Mouse (Mus musculus) liver, postnatal 0 days (tissue): Measurements from ENCODE around the gene Spef2. TPM values are rescaled to one million over a fixed set of nuclear protein-coding genes. Genes with fewer than 3 reads are reported as not detected.

Experiments
- ATAC-seq: fragments of 200-750 bp; cut with Nextera tagmentation; 2 replicates; pipeline ENCODE4 v1.8.0; 2017; ENCODE audit warnings: mild to moderate bottlenecking, moderate library complexity
- DNase-seq: peaks from one replicate; pipeline ENCODE4 v3.0.0-alpha.2; 2016
- H3K27ac ChIP-seq: fragments of 300-500 bp; sonication (generic); 2 replicates; pipeline ENCODE4 v1.5.1; 2014; ENCODE audit warnings: antibody characterized with exemption, moderate library complexity, mild to moderate bottlenecking, low read depth
- H3K27me3 ChIP-seq: fragments of 300-500 bp; sonication (generic); 2 replicates; pipeline ENCODE4 v1.6.1; 2014; ENCODE audit warnings: low read length, control low read depth, mixed read lengths; ENCODE audit not compliant: insufficient read depth
- H3K36me3 ChIP-seq: fragments of 300-500 bp; sonication (generic); replicated peaks from 2 replicates; pipeline ENCODE4 v1.6.1; 2014; ENCODE audit warnings: mild to moderate bottlenecking, control low read depth, low read length, moderate library complexity, mixed read lengths; ENCODE audit not compliant: insufficient read depth
- H3K4me1 ChIP-seq: fragments of 300-500 bp; sonication (generic); 2 replicates; pipeline ENCODE4 v1.6.1; 2014; ENCODE audit warnings: antibody characterized with exemption, mild to moderate bottlenecking, control low read depth; ENCODE audit not compliant: insufficient read depth
- H3K4me2 ChIP-seq: fragments of 300-500 bp; sonication (generic); 2 replicates; pipeline ENCODE4 v1.6.1; 2014; ENCODE audit warnings: low read depth, mild to moderate bottlenecking, low read length, moderate library complexity, mixed read lengths
- H3K4me3 ChIP-seq: fragments of 300-500 bp; sonication (generic); 2 replicates; pipeline ENCODE4 v1.5.1; 2014; ENCODE audit warnings: low read depth, low read length
- H3K9ac ChIP-seq: fragments of 300-500 bp; sonication (generic); replicated peaks from 2 replicates; pipeline ENCODE4 v1.6.1; 2014; ENCODE audit warnings: mild to moderate bottlenecking, moderate library complexity
- H3K9me3 ChIP-seq: fragments of 300-500 bp; sonication (generic); 2 replicates; pipeline ENCODE4 v1.6.1; 2016; ENCODE audit warnings: mild to moderate bottlenecking, control low read depth, low read length, mixed read lengths
- CTCF ChIP-seq: sonication (generic); IDR thresholded peaks from 2 replicates; pipeline ENCODE4 v1.5.1; 2016; ENCODE audit warnings: antibody characterized with exemption, low read depth
- EP300 ChIP-seq: IDR thresholded peaks from 2 replicates; pipeline ENCODE4 v1.6.1; 2016; ENCODE audit warnings: antibody characterized with exemption, low read depth, mild to moderate bottlenecking
- WGBS: fragments of 180-500 bp; shearing (Covaris S2); extraction: QIAGEN DNeasy Blood & Tissue Kit; methylation state at CpG from one replicate; pipeline ENCODE4 v1.1.7; 2014; ENCODE audit not compliant: insufficient replicate concordance; 5-methylcytosine and 5-hydroxymethylcytosine counted together
- polyA plus RNA-seq: library from polyadenylated mRNA; unstranded; fragments of >200 nt; fragmentation: Nextera tagmentation; extraction: Ambion mirVana; gene quantifications from 2 replicates; pipeline ENCODE4 v1.2.1, GENCODE M21; 2015

The Spef2 gene
- polyA plus RNA-seq, 1 experiment from 2014 or later: 0.12 TPM

DNA sequence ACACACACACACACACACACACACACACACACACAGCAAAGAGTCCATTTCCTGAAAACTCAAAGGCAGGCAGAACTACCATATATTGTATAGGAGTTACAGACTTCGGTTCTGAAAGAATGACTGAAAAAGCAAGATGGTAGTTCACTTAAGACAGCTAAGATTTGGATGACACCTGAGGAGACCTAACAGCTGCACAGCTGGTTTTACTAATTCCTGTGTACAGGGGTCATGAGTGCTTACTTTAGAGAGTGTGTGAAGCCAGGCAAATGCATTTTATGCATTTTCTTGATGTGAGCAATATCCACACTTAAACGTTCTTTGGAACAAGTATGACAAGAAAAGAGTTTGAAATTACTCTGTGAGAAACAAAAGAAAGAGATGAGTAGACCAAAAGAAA is 124.0 kb downstream of the Spef2 start:
- whole genome bisulfite sequencing: 78% methylated on average over 2 of the region's 2 CpGs
- Histone ChIP-seq H3K4me1 (no peaks in the 10 kb centered on the region), H3K4me2 (no peak overlapping the region), H3K36me3 (no peaks in the 10 kb centered on the region), H3K27me3 (no peaks in the 10 kb centered on the region), H3K9me3 (no peaks in the 10 kb centered on the region), H3K9ac (no peak overlapping the region), H3K27ac (no peak overlapping the region), H3K4me3 (no peak overlapping the region)
- TF ChIP-seq EP300 (no peak), CTCF (no peak)
- DNase-seq: no peak
- no peak for ATAC-seq

DNA sequence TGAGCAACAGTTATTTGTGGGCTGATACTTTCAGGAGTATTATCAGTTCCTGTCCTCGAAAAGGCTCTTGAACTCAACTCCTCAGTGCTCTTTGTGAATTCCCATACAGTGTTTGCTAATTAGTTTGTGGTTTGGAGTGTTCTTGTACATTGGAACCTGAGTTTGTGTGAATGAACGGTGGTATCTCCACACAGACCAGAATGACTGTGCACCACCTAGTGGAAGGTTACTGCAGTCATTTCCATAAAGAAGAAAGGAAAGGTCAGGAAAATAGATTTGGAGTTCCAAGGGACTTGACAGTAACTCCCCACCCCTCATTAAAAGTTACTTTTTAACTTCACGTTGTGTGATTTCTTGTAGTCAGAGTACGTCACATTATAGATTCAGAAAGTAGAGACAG is 140.5 kb downstream of the Spef2 start:
- DNase-seq (no peak), ATAC-seq (no peak)
- no peak overlapping the region for H3K4me2 ChIP-seq
- no peaks in the 10 kb centered on the region for H3K36me3 ChIP-seq
- H3K4me3 ChIP-seq: no peak overlapping the region
- no peak overlapping the region for H3K27ac ChIP-seq
- H3K9me3 ChIP-seq: no peaks in the 10 kb centered on the region
- H3K27me3 ChIP-seq: no peaks in the 10 kb centered on the region
- no peak overlapping the region for H3K9ac ChIP-seq
- WGBS: 40% methylated on average over 4 of the region's 4 CpGs
- H3K4me1 ChIP-seq: no peaks in the 10 kb centered on the region
- TF ChIP-seq CTCF (peak; percentile 76), EP300 (no peak)

DNA sequence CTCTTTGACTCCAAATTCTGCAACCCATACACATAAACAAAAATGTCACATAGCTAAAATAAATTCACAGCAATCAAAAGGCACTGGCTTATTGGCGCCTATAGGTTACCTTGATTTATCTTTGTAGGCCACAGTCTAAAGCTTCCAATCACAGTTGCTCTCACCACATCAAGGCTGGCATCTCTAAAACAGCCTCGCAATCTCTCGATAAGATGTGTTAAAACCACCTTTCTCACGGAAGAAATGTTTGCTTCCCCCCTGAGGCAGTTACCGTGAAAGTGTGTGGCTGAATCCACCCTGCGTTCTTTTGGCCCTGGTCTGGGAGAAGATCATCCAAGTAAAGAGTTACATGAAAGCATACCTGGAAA is 148.6 kb downstream of the Spef2 start:
- TF ChIP-seq EP300: no peak
- TF ChIP-seq CTCF: no peak
- 82% methylated on average over 6 of the region's 6 CpGs for WGBS

GRCm38 (mm10) chr15:9599382-9600087 is 149.1 kb downstream of the Spef2 start:
- H3K36me3 ChIP-seq: no peaks in the 10 kb centered on the region
- H3K27me3 ChIP-seq: no peaks in the 10 kb centered on the region
- H3K4me2 ChIP-seq: peak overlapping the region; percentile 50
- no peak overlapping the region for H3K27ac ChIP-seq
- DNase-seq (no peak), ATAC-seq (peak; percentile 66)
- H3K4me3 ChIP-seq: no peak overlapping the region; the same call in 1 of the 2 replicates
- WGBS: 59% methylated on average over 12 of the region's 12 CpGs
- TF ChIP-seq CTCF (no peak), EP300 (no peak)
- no peaks in the 10 kb centered on the region for H3K4me1 ChIP-seq
- no peaks in the 10 kb centered on the region for H3K9me3 ChIP-seq
- H3K9ac ChIP-seq: no peak overlapping the region

More for the DNA sequence above, 148.6 kb downstream of the Spef2 start:
- H3K9ac ChIP-seq: no peak overlapping the region
- H3K27ac ChIP-seq: no peak overlapping the region
- no peak for ATAC-seq
- no peak overlapping the region for H3K4me2 ChIP-seq
- no peaks in the 10 kb centered on the region for H3K36me3 ChIP-seq
- no peaks in the 10 kb centered on the region for H3K4me1 ChIP-seq
- DNase-seq: no peak
- H3K4me3 ChIP-seq: no peak overlapping the region
- H3K9me3 ChIP-seq: no peaks in the 10 kb centered on the region
- no peaks in the 10 kb centered on the region for H3K27me3 ChIP-seq

GRCm38 (mm10) chr15:9596298-9597060 is 152.2 kb downstream of the Spef2 start:
- no peak for DNase-seq
- no peaks in the 10 kb centered on the region for H3K36me3 ChIP-seq
- H3K4me1 ChIP-seq: no peaks in the 10 kb centered on the region
- TF ChIP-seq EP300 (no peak), CTCF (no peak)
- no peak for ATAC-seq
- H3K9ac ChIP-seq: no peak overlapping the region
- H3K27ac ChIP-seq: no peak overlapping the region
- no peak overlapping the region for H3K4me3 ChIP-seq
- no peaks in the 10 kb centered on the region for H3K9me3 ChIP-seq
- no peaks in the 10 kb centered on the region for H3K27me3 ChIP-seq
- H3K4me2 ChIP-seq: peak overlapping the region; percentile 44
- 62% methylated on average over 6 of the region's 6 CpGs for WGBS

GRCm38 (mm10) chr15:9589939-9590338 is 158.7 kb downstream of the Spef2 start:
- Histone ChIP-seq H3K4me1 (no peaks in the 10 kb centered on the region), H3K36me3 (no peaks in the 10 kb centered on the region), H3K4me2 (no peak overlapping the region), H3K27ac (no peak overlapping the region), H3K9ac (no peak overlapping the region), H3K9me3 (no peaks in the 10 kb centered on the region), H3K4me3 (no peak overlapping the region), H3K27me3 (no peaks in the 10 kb centered on the region)
- DNase-seq (no peak), ATAC-seq (no peak)
- WGBS: 84% methylated on average over 4 of the region's 4 CpGs
- TF ChIP-seq EP300 (no peak), CTCF (no peak)
